Mouse (Mus musculus): ENCODE measurements at regions not wholly inside any gene's neighbourhood (a gene's known extent, or its start where the extent isn't known, plus 50 kb on each side); places are given as distances from the start of the nearest gene placed in this dataset.

DNA sequence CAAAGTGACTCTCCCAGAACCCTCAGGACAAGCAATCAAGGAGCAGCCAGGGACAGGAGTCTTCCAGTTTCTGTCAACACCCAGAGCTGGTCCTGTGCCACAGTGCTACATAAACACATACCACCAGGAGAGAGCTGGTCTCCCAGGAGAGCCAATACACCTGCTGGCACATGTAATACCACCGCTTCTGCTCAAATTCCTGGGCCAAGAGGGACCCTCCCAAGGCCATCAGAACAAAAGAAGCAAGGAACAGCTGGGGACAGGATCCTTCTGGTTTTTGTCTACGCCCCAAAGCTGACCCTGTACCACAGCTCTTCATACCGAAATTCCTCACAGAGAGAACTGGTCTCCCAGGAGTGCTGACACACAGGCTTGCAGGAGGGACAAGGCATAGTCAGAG lies 695.4 kb upstream of the Tbl1xr1 start:
- no peak for DNase-seq (ENCODE audit: low spot score in 2 of 2)

- no peak for DNase-seq (ENCODE audit: low spot score in 2 of 2)
Measured at GRCm38 (mm10) chr3:21403551-21403950, 672.9 kb upstream of the Tbl1xr1 start.

DNA sequence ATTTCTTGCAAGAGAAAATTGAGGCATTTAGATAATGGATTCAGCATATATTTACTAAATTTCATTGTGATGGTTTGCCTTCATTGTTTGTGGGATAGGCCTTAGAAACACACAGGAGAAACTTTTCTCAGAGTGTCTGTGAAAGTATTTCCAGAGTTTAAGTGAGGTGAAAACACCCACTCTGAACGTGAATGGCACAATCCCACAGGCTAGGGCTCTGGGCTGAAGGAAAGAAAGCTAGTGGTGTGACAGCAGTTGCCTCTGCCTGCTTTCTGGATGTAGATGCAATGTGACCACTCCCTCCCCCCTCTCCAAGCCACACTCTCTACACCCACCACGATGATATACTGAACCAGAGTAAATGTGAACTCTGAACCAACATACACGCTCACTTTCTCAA lies 672.4 kb upstream of the Tbl1xr1 start:
- no peak for DNase-seq (ENCODE audit: low spot score in 2 of 2)

DNA sequence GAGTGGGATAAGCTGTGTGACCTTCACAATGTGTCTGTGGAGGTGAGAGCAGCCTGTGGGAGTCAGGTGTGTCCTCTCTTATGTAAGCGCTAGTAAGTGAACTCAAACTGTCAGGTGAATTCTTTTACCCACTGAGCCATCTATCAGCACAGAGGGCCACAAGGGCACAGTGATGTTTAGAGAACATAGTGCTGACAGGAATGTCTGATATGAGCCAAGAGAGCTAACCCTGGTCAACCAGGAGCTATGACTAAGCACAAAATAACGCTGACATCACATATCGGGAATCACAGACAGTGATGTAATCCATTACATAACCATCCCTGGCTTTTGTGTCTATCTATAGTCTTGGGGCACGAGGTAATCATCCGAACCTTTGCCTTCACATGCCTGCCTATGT lies 669.4 kb upstream of the Tbl1xr1 start:
- DNase-seq (ENCODE audit: low spot score in 2 of 2), result no peak

DNA sequence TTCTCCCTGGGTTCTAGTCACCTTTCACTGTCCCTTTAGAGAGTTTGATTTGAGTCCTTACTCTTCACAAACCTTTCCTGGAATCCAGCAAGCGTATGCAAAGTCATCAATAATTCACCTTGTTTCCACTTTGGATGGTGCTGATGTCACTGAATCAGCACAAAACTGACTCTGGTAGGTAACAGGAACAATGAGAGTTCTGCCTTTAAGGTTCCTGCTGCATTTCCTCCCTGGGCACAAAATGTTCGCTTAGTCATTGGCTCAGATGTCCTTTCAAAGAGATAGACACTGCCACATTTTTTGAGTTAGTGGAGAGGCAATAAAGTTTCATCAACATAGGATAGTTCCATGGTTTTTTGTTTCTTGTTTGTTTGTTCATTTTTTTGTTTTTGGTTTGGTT lies 664.4 kb upstream of the Tbl1xr1 start:
- DNase-seq (ENCODE audit: low spot score in 2 of 2), result no peak

- DNase-seq (ENCODE audit: low spot score in 2 of 2), result no peak
Measured at GRCm38 (mm10) chr3:21423139-21423538, 653.3 kb upstream of the Tbl1xr1 start.

DNA sequence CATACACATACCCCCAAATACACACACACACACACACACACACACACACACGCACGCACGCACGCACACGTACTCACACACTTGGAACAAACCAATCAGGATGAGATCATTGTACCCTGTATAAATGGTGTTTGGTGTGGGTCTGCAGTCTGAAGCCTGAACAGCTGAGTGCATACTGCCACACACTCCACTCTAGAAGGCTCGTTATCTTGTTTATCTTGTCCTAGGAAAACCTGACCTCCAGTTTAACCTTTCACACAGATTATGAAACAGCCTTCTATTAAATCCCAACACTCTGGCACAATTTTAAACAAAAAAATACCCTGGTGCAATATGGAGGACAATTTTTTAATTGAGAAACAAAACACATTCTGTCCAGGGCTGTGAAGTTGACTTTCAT lies 649.9 kb upstream of the Tbl1xr1 start:
- no peak for DNase-seq (ENCODE audit: low spot score in 2 of 2)

DNA sequence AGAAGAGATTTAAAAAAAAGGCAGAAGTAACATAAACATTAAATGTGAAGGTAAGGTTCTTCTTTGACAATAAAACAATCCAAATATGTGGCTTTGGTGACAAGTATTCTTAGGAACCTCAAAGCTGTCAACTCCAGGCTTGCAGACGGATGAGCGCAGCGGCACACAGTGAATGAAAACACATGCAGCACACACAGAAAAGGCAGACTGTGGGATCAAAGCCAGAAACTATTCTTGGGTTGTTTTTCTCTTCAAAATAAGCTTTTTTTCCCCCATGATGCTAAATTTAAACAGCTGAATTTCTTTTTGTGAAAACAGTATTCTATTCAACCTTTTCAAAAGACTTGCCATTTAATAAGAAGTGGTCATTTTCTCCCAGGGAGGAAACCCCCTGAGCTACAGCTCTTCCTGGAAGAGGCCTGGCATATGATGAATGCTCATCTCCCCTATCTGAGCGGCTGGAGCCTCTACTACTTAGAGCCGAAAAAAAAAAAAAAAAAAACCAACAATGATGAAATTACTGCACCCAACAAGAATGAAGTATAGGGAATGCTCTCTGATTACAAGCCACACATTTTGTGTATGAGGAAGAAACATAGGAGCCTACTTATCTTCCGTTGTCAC lies 648.9 kb upstream of the Tbl1xr1 start:
- no peak for DNase-seq (ENCODE audit: low spot score in 2 of 2)

GRCm38 (mm10) chr3:21428120-21428519 lies 648.3 kb upstream of the Tbl1xr1 start:
- no peak for DNase-seq (ENCODE audit: low spot score in 2 of 2)

- DNase-seq (ENCODE audit: low spot score in 2 of 2), result no peak
Measured at GRCm38 (mm10) chr3:21464245-21464644, 612.2 kb upstream of the Tbl1xr1 start.

DNA sequence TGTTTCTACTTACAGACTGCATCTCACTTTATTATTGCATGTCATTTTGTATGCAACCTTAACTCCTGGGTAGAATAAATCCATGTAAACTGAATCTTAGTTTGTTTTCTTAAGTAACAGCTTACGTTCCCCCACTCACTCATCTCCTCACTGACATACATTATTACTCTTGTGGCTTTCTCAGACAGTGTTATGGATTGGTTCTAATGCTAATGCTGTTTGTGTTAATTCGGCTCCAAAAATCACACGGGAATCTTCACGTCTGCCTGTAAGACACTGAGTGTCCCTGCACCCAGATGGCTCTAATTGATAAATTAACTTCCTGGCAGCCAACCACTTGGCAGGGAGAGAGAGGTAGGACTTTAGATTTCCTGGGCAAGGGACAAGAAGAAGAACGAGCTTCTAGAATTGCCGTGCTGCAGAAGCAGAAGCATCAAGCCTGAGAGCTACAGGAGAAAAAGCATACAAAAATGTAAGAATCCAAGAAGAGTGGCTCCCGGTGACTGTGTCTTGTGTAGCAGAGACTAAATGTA lies 610.3 kb upstream of the Tbl1xr1 start:
- no peak for DNase-seq (ENCODE audit: low spot score in 2 of 2)

GRCm38 (mm10) chr3:21477366-21477765 lies 599.1 kb upstream of the Tbl1xr1 start:
- no peak for DNase-seq (ENCODE audit: low spot score in 2 of 2)

DNA sequence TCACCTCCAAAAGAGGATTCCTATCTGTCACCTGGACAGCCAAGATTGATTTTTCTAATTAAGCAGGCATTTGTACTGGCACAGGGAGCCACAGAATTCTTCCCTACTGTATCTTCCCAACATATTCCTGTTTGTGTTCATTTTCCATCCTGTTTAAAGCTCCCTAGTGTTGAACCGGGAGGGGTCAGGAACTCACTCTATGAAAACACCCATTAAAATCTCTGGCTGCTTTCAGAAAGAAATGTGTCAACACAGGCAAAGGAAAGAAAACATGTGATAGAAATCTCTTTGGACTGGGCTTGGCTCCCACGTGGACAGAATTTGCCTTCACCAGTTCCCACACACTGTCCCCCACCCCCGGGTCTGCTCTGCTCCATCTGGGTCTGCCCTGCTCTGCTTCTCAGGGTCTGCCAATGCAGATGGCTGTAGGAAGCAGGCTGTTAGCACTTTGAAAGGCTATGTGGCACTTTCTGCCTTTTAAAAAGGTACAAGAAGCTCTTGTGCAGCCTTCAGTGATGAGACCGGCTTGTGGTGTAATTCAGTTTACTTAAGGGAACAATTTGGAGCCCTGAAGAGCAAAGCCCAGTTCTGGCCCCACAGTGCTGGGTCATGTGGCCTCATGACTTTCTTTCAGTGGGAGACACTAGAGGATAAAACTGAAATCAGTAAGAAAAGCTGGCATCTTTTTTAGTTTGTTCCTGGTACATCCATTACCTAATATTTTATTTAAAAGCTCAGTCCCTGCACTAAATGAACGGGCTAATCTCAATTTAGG lies 597.2 kb upstream of the Tbl1xr1 start:
- DNase-seq (ENCODE audit: low spot score in 2 of 2), result no peak

GRCm38 (mm10) chr3:21479846-21480245 lies 596.6 kb upstream of the Tbl1xr1 start:
- DNase-seq (ENCODE audit: low spot score in 2 of 2), result no peak

DNA sequence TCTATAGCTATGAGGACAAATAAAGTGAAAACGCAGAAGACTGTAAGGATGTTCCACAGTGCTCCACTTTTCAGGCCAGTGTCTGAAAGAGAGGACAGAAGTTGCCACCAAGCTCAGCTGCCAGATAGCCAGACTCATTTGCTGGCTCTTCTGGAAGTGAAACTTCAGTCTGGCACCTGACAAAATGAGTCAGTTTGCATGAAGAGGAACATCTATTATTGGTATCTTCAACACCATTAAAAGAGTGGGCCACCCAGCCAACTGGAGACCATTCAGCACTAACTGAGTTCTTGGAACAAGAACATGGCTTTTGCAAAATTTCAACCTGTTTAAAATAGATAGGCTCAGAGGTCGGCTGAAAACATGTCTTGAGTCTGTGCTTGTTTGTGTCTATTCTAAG lies 592.4 kb upstream of the Tbl1xr1 start:
- DNase-seq (ENCODE audit: low spot score in 2 of 2), result no peak

- no peak for DNase-seq (ENCODE audit: low spot score in 2 of 2)
Measured at GRCm38 (mm10) chr3:21485454-21485853, 591.0 kb upstream of the Tbl1xr1 start.

DNA sequence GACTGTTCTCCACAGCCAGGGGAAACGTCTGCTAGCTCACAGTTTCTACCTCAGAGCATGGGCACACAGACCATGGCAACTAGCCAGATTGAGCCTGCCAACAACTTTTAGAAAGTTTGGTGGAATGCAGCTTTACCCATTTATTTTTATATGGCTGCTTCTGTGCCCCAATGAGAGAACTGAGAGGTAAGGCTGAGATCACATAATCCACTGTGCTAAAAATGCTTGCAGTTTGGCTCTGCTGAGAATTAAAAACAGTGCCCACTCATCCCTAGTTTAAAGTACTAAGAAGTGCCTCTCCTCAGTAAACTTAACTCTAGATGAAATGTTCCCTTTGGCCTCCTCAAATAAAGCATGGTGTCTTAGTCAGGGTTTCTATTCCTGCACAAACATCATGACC lies 586.9 kb upstream of the Tbl1xr1 start:
- DNase-seq (ENCODE audit: low spot score in 2 of 2), result no peak

GRCm38 (mm10) chr3:21492413-21492812 lies 584.0 kb upstream of the Tbl1xr1 start:
- DNase-seq (ENCODE audit: low spot score in 2 of 2), result no peak

DNA sequence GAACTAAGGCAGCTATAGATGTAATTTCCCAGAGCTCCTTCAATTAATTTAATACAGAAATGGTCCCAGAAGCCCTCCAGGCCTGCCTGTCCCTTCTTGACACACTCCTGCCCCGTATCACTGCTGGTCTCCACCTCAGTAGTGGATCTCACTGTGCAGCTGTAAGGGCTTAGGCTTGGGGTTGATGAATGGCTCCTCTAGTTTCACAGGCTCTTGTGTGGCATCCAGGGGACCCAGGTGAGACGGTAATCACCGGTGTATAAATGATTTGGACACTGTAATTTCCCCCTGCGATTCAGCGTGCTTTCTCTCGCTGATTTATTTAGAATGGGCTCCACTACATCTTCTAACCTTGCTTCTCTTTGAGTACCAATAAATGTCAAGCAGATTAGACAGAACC lies 583.1 kb upstream of the Tbl1xr1 start:
- no peak for DNase-seq (ENCODE audit: low spot score in 2 of 2)

- no peak for DNase-seq (ENCODE audit: low spot score in 2 of 2)
Measured at GRCm38 (mm10) chr3:21494904-21495303, 581.5 kb upstream of the Tbl1xr1 start.

DNA sequence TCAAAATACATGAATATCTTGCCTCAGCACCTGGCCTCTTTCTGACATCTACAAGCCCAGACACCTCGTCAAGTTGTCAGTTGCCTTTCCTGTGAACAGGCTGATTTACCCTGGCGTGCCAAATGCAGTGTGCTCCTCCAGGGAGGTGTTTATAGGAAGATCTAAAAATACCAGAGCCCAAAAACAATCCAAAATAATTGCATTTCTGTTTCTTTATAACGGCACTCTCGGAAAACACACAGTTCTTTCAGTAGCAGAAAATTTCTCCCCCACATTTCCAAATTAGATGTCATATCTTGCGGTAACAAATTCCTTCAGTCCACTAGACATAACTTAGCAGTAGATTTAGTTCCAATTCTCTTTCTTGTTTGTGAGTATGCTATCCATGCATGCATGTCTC lies 580.8 kb upstream of the Tbl1xr1 start:
- DNase-seq (ENCODE audit: low spot score in 2 of 2), result no peak

DNA sequence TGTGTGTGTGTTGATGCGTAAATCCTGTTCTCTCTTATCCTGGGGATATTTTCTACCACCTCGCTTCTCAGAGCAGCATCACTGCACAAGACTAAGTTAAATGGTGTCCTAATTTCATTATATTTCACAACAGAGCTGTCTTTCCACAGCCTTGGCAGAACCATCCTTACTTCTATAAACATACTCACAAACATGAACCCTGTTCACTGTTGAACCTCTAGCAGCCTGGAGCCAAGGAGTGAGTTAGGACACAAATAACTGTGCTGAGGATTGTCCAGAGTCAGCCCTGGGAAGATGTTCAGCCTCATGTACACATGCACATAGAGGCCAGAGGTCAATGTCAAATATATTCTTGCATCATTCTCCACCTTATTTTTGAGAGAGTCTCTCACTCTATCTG lies 580.3 kb upstream of the Tbl1xr1 start:
- no peak for DNase-seq (ENCODE audit: low spot score in 2 of 2)

- no peak for DNase-seq (ENCODE audit: low spot score in 2 of 2)
Measured at GRCm38 (mm10) chr3:21497011-21497410, 579.4 kb upstream of the Tbl1xr1 start.

Measured in adrenal gland, postnatal 4 days (tissue).